Mouse (Mus musculus) kidney, adult 2 months (tissue): ENCODE data around the gene Copa. TPM values are rescaled to one million over a fixed set of nuclear protein-coding genes. Genes with fewer than 3 reads are reported as not detected.

ENCODE experiments used
- DNase-seq: peaks from one replicate; pipeline ENCODE4 v3.0.0; 2021
- H3K27ac ChIP-seq: fragments of 200-500 bp; 2 replicates; pipeline ENCODE4 v1.5.1; 2012; ENCODE audit warnings: low read depth, low read length, control low read depth, inconsistent platforms; ENCODE audit not compliant: insufficient read depth
- H3K27me3 ChIP-seq: fragments of 200-500 bp; replicated peaks from 2 replicates; pipeline ENCODE4 v1.6.1; 2012; ENCODE audit warnings: mild to moderate bottlenecking, moderate library complexity, low read length, inconsistent platforms; ENCODE audit not compliant: control insufficient read depth, insufficient read depth
- H3K36me3 ChIP-seq: fragments of 200-500 bp; 2 replicates; pipeline ENCODE4 v1.6.1; 2012; ENCODE audit warnings: mild to moderate bottlenecking, moderate library complexity, low read length, inconsistent platforms; ENCODE audit not compliant: control insufficient read depth, insufficient read depth
- H3K4me1 ChIP-seq: fragments of 200-500 bp; 2 replicates; pipeline ENCODE4 v1.6.1; 2011; ENCODE audit warnings: low read length; ENCODE audit not compliant: control insufficient read depth, insufficient read depth
- H3K4me3 ChIP-seq: fragments of 200-500 bp; 2 replicates; pipeline ENCODE4 v1.5.1; 2011; ENCODE audit warnings: mild to moderate bottlenecking, low read depth, low read length, control low read depth; ENCODE audit not compliant: insufficient read depth
- CTCF ChIP-seq: fragments of 200-500 bp; conservative IDR thresholded peaks from 2 replicates; pipeline ENCODE4 v1.5.1; 2011; ENCODE audit warnings: low read depth, mild to moderate bottlenecking, control low read depth, low read length, moderate library complexity, mixed read lengths; ENCODE audit not compliant: insufficient read depth, insufficient read length
- POLR2A ChIP-seq: fragments of 200-500 bp; IDR thresholded peaks from one replicate; pipeline ENCODE4 v1.6.1; 2011; ENCODE audit warnings: low read depth, low read length, control low read depth
- WGBS: fragments of 180-500 bp; shearing (Covaris S2); methylation state at CpG from one replicate; pipeline ENCODE4 v1.1.7; 2018; 5-methylcytosine and 5-hydroxymethylcytosine counted together
- polyA plus RNA-seq: library from polyadenylated mRNA; depleted of rRNA; stranded (reverse); fragments of >200 nt; gene quantifications from 2 replicates; pipeline ENCODE4 v1.2.3, GENCODE M21; 2012

Gene Copa
- polyA plus RNA-seq, 1 experiment = 74.9 TPM

DNA sequence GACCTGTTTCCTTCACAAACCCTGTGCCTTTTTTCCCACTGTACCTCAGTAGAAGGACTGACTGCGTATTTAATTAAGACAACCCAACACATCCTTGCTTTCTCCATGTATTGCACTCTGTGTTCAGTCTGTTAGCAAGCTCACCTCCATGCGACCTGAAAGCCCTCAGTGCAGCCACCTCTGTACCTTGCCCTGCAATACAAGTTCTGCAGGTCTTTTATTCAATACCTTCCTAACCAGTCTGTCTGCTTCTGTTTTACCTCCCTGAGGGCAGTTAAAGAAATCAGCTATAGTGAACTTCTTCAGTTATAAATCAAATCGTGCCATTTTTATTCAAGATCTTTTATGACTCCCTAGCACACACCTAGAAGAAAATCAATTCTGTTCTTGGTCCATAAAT, 59.2 kb downstream of the Copa start:
- Histone ChIP-seq H3K4me3 (no peak overlapping the region), H3K36me3 (no peaks in the 10 kb centered on the region), H3K4me1 (no peaks in the 10 kb centered on the region; the same call in 1 of the 2 replicates), H3K27ac (no peak overlapping the region), H3K27me3 (no peaks in the 10 kb centered on the region)
- 53% methylated on average over 3 of the region's 3 CpGs for WGBS
- peak; percentile 63 for DNase-seq
- TF ChIP-seq CTCF (no peak), POLR2A (no peak)

DNA sequence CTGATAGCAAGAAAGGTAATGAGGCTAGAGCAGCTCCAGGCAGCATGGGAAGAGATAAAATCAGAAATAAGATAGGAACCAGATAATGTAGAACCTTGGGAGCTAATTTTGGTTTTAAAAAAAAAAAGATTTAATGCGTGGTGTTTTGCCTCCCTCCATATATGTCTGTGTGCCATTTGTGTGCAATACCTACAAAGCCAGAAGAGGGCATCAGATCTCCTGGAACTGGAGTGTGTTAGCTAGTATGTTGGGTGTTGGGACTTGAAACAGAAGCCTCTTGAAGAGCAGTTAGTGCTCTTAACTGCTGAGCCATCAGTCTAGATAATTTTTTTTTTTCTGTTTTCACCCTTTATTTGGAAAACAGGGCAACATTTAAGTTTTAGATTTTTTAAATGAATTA, 61.2 kb downstream of the Copa start:
- H3K27ac ChIP-seq = no peak overlapping the region
- WGBS = 0% methylated on average over 1 of the region's 1 CpGs
- no peaks in the 10 kb centered on the region for H3K36me3 ChIP-seq
- peak; percentile 84 for DNase-seq
- H3K4me3 ChIP-seq = no peak overlapping the region
- H3K27me3 ChIP-seq = no peaks in the 10 kb centered on the region
- TF ChIP-seq POLR2A = no peak
- TF ChIP-seq CTCF = peak; percentile 36; the same call in 1 of the 2 replicates
- H3K4me1 ChIP-seq = no peaks in the 10 kb centered on the region; the same call in 1 of the 2 replicates

DNA sequence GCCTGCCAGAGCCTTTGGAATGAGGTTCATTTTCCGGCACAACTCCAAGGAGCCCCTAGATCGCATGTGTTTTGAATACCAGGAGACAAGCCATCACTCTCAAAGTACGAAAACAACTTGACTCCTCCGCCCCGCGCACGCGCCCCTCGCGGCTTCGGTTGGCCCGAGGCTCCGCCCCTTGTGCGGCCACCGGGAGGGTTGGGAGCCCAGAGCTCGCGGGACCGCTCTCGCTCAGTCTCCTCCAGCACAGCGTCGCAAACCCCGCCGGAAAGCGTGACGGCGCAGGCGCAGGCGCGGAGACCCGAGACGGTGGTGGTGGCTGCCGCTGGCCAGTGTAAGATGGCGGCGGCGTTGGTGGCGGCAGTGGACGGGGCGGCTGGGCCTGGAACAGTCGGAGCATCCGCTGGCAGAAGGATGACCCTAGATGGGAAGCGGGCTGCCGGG, 65.5 kb downstream of the Copa start, which contains the start of gene Dcaf8:
TSS of gene Dcaf8 (plus strand) at position 250 of the 444 bp plus-strand sequence.
- peaks cover 8% of the 10 kb centered on the region for H3K36me3 ChIP-seq
- H3K4me3 ChIP-seq = peak within 1 kb of the TSS; percentile 98
- WGBS = 0% methylated on average over 41 of the region's 42 CpGs
- DNase-seq = peak; percentile 99
- H3K4me1 ChIP-seq = peaks cover 8% of the 10 kb centered on the region; the same call in 1 of the 2 replicates
- no peaks in the 10 kb centered on the region for H3K27me3 ChIP-seq
- H3K27ac ChIP-seq = peak within 1 kb of the TSS; percentile 100
- no peak for TF ChIP-seq CTCF
- TF ChIP-seq POLR2A = peak; percentile 80

DNA sequence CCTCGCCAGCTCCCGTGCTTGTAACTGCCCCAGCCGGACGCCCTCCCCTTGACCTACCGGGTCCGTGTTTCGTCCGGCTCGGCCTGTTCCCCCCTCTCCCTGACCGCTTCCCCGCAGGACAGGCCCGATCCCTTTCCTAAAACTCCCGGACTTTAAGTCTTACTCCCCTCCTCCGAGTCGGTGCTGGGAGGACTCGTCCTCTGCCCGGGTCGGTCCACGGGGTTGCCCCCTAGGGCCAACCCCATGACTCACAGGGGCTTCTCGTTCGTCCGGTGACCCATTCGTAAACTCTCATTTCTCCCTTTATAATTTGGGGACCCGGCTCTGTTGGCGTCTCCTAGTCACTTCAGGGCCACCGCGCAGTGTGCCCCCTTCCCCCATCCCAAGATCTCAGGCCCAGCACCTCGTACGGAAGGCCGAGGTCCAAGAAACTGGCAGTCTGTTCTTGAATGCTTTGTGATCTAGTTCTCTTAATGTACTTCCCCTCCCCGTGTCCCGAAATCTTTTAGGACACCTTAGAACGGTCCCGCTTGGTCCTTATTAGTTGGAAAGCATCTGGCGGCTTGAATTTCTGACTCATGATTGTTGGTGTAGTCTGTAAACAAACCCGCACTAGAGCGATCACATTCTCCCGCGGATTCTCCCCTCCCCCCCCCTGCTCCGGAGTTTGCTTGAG, 66.1 kb downstream of the Copa start:
- H3K36me3 ChIP-seq = peaks cover 11% of the 10 kb centered on the region
- H3K4me3 ChIP-seq = peak overlapping the region; percentile 98
- DNase-seq = peak; percentile 69
- TF ChIP-seq POLR2A (no peak), CTCF (no peak)
- H3K27me3 ChIP-seq = no peaks in the 10 kb centered on the region
- peaks cover 11% of the 10 kb centered on the region; the same call in 1 of the 2 replicates for H3K4me1 ChIP-seq
- WGBS = under 1% methylated on average over 40 of the region's 40 CpGs
- peak overlapping the region; percentile 100 for H3K27ac ChIP-seq

DNA sequence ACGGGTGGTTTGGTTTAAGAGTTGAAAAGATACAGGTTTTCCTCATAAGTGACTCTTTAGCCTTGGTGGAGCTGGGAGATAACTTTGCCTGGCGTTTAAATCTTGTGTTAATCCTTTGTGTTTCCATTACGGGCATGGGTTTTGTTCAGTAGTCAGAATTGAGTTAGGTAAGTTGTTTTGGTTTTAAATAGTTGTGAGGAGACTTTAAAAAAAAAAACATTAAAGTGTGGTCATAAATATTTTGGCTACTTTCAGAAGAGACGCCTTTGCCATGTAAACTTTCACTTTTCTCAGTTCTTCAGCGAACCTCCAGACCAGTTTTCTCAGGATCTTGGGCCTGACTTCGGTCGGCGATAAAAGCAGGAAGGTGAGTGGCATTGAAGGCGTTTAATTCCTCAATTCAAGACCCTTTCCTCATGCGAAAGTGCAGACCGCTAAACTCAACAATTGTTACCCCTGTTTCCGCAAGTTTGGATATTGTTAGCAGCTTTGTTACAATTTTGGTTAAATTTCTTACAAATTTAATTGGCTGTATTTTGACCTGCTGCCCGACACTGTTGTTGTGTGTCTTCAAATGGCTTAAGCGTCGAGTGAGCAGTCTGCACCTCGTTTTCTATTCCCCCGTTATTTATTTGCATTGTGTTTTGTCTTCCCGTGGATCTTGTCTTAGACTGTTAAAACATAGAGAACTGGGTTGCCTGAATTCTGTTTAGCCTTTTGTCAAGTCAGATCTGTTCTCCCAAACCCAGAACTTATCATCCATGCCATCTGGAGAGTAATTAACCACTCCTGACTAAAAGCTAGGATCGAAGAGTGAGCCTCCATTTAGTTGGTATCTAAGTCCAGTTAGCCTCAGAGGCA, 66.9 kb downstream of the Copa start:
- Histone ChIP-seq H3K36me3 (peaks cover 12% of the 10 kb centered on the region), H3K4me3 (peak overlapping the region; percentile 98), H3K4me1 (peaks cover 14% of the 10 kb centered on the region; the same call in 1 of the 2 replicates), H3K27me3 (no peaks in the 10 kb centered on the region), H3K27ac (peak overlapping the region; percentile 100)
- peak; percentile 45 for DNase-seq
- 4% methylated on average over 19 of the region's 19 CpGs for WGBS
- no peak for TF ChIP-seq CTCF
- TF ChIP-seq POLR2A = no peak

DNA sequence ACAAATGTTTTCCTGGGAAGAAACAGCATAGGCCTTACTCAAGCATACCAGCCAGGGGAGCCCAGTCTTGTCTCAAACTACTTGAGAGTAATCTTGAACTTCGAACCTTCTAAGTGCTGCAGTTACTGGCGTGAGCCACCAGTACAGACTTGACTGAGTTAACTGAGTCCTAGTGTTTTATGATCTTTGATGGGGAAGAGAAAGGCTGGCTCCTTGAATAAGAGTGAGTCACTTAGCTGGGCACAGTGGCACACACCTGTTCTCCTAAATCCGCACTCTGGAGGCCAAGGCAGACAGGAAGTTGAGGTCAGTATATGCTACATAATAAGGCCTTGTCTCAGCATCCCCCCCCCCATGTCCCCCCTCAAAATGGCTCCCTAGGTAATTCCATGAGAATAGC, 72.2 kb downstream of the Copa start:
- no peak overlapping the region for H3K4me3 ChIP-seq
- no peaks in the 10 kb centered on the region for H3K27me3 ChIP-seq
- 65% methylated on average over 3 of the region's 3 CpGs for WGBS
- peaks cover 17% of the 10 kb centered on the region for H3K36me3 ChIP-seq
- no peak for DNase-seq
- H3K4me1 ChIP-seq = peaks cover 9% of the 10 kb centered on the region; the same call in 1 of the 2 replicates
- no peak overlapping the region for H3K27ac ChIP-seq
- TF ChIP-seq POLR2A (no peak), CTCF (no peak)

DNA sequence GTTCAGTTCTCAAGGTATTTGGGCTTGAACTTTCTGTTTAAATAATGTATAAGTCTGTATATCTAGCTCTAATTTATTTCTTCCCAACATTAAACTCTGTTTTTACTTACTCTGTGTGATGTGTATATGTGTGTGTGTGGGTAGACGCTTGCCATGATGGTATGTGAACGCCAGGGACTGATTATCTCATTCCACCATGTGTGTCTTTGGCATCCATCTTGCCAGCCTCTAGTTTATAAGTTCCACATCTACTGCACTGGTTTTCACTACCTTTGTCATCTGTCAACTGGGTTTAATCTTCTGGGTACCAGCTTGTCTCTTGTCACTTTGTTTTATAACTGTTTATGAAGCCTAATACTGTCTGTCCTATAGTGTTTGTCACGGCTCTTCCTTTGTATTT, 73.2 kb downstream of the Copa start:
- no peak overlapping the region for H3K4me3 ChIP-seq
- 92% methylated on average over 3 of the region's 3 CpGs for WGBS
- peaks cover 8% of the 10 kb centered on the region; the same call in 1 of the 2 replicates for H3K4me1 ChIP-seq
- H3K27ac ChIP-seq = no peak overlapping the region
- TF ChIP-seq CTCF (no peak), POLR2A (no peak)
- no peaks in the 10 kb centered on the region for H3K27me3 ChIP-seq
- peaks cover 13% of the 10 kb centered on the region for H3K36me3 ChIP-seq
- DNase-seq = no peak
